Mouse (Mus musculus): ENCODE results near the gene Nedd9.

Nedd9 gene

GRCm38 (mm10) chr13:41343163-41343886 lies 143.8 kb downstream of the Nedd9 start:
- DNase-seq (ENCODE audit: low spot score) = no peak

- DNase-seq (ENCODE audit: low spot score) = no peak
Observed at GRCm38 (mm10) chr13:41341422-41341821, 145.7 kb downstream of the Nedd9 start.

- peak; percentile 61 for DNase-seq (ENCODE audit: low spot score)
Observed at GRCm38 (mm10) chr13:41339653-41340351, 147.4 kb downstream of the Nedd9 start.

- no peak for DNase-seq (ENCODE audit: low spot score)
Observed at GRCm38 (mm10) chr13:41339195-41339594, 148.0 kb downstream of the Nedd9 start.

- DNase-seq (ENCODE audit: low spot score) = no peak
Observed at GRCm38 (mm10) chr13:41337407-41337806, 149.8 kb downstream of the Nedd9 start.

GRCm38 (mm10) chr13:41336260-41336659 lies 150.9 kb downstream of the Nedd9 start:
- DNase-seq (ENCODE audit: low spot score) = no peak

- no peak for DNase-seq (ENCODE audit: low spot score)
Observed at GRCm38 (mm10) chr13:41335767-41336166, 151.4 kb downstream of the Nedd9 start.

- DNase-seq (ENCODE audit: low spot score) = no peak
Observed at GRCm38 (mm10) chr13:41334641-41335000, 152.5 kb downstream of the Nedd9 start.

GRCm38 (mm10) chr13:41333889-41334640 lies 153.1 kb downstream of the Nedd9 start:
- DNase-seq (ENCODE audit: low spot score) = no peak

GRCm38 (mm10) chr13:41331671-41332340 lies 155.4 kb downstream of the Nedd9 start:
- DNase-seq (ENCODE audit: low spot score) = no peak

- DNase-seq (ENCODE audit: low spot score) = no peak
Observed at GRCm38 (mm10) chr13:41330589-41331345, 156.4 kb downstream of the Nedd9 start.

GRCm38 (mm10) chr13:41330051-41330450 lies 157.1 kb downstream of the Nedd9 start:
- DNase-seq (ENCODE audit: low spot score) = no peak

- no peak for DNase-seq (ENCODE audit: low spot score)
Observed at GRCm38 (mm10) chr13:41328481-41328880, 158.7 kb downstream of the Nedd9 start.

GRCm38 (mm10) chr13:41327546-41327945 lies 159.6 kb downstream of the Nedd9 start:
- DNase-seq (ENCODE audit: low spot score) = no peak

GRCm38 (mm10) chr13:41326134-41326533 lies 161.0 kb downstream of the Nedd9 start:
- DNase-seq (ENCODE audit: low spot score) = no peak

- no peak for DNase-seq (ENCODE audit: low spot score)
Observed at GRCm38 (mm10) chr13:41325346-41325745, 161.8 kb downstream of the Nedd9 start.

- DNase-seq (ENCODE audit: low spot score) = no peak
Observed at GRCm38 (mm10) chr13:41324631-41325030, 162.5 kb downstream of the Nedd9 start.

GRCm38 (mm10) chr13:41321433-41321832 lies 165.7 kb downstream of the Nedd9 start:
- no peak for DNase-seq (ENCODE audit: low spot score)

- DNase-seq (ENCODE audit: low spot score) = no peak
Observed at GRCm38 (mm10) chr13:41320749-41321148, 166.4 kb downstream of the Nedd9 start.

- peak; percentile 89 for DNase-seq (ENCODE audit: low spot score)
Observed at GRCm38 (mm10) chr13:41302716-41303115, 184.4 kb downstream of the Nedd9 start.

- no peak for DNase-seq (ENCODE audit: low spot score)
Observed at GRCm38 (mm10) chr13:41300037-41300436, 187.1 kb downstream of the Nedd9 start.

GRCm38 (mm10) chr13:41298996-41299395 lies 188.2 kb downstream of the Nedd9 start:
- DNase-seq (ENCODE audit: low spot score) = no peak
